Mouse (Mus musculus) ZHBTc4 (cell line): ENCODE measurements around the gene C2cd4a.
A peak's percentile ranks its signal among the peaks of the same experiment; 100 is the strongest.

Experiments
- DNase-seq: peaks from one replicate; pipeline ENCODE4 v3.0.0-alpha.2; 2011; ENCODE audit warnings: low read depth, low spot score

Gene C2cd4a

DNA sequence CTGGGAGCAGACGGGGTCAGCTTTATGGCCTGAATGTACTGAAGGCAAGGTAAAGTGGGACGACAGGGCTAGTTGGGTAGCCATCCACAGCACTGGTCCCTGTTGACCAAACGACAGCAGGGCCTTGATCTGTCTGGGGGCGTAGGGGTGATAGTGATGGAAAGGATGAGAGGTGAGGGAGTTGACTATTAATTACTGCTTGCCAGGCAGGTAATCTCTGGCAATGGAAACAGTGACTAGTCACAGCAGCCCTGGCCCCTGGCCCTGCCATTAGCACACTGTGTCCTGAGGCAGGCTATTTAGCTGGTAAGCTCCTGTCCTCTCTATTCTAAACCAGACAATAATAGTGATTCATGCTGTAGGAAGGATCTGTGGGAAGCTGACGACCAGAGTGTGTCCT lies 39.7 kb downstream of the C2cd4a start:
- DNase-seq = no peak

DNA sequence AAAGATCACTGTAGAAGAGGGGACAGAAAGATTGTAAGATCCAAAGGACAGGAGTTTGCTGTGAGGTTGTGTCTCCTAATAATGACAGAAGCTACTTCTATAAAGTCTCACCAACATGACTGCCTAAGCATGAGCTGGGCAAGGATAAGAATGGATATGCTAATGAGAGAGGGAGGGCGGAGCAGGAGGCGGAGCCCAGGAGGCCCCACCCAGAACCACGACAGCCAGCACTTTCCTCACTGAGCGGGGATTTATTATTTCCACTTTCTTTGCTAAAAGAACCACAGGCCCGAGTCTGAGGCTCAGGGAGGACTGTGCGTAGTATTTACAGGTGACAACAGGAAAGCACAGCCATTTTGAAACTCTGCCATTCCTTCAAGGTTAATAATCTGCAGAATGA lies 44.5 kb downstream of the C2cd4a start:
- DNase-seq = peak; percentile 66

DNA sequence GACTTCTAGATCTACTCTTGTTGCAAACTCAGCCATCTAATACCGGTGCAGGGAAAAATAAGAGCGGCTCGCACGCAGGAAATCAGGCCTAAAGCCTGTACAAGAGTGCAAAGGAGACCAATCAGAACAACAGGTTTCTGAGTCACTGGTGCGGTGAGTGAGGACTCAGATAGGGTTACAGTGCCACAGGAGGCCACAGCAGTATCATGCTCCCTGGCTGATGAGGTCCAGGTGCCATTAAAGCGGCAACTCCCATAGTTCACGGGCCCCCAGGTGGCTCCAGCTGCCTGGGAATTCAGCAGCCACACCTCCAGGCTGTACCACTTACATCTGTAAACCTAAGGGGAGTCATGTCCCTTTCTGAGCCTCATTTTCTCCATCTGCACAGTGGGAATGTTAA lies 45.8 kb downstream of the C2cd4a start:
- DNase-seq = peak; percentile 8

DNA sequence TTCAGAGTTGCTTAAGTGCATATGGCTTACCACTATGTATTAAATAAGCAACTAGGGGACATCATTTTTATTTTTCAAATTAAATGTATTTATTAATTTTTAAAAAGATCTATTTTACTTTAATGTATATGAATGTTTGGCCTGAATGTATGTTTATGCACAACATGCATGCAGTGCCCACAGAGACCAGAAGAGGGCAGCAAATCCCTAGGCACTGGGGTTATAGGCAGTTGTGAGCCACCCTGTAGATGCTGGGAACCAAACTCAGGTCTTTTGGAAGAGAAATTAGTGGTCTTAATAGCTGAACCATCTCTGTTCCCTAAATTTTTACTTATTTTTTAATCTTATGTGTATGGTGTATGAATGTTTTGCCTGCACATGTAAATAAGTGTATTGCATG lies 48.2 kb downstream of the C2cd4a start:
- peak; percentile 59 for DNase-seq

DNA sequence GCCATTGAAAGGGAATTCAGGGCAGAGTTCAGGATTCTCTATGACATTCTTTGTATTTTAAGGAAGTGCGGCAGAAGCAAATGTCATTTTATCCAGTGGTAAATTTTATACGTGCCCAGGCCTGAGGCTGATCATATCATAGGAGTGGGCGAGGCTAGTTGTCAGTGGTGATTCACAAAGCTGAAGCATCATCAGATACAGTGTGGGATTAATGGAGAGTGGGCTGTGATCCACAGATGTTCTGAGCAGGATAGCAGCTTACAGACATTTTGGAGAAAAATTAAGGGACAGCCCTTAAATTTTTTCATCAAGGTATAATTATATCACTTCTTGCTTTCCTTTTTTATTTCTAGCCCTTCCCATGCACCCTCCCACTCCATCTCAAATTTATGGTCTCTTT lies 48.7 kb downstream of the C2cd4a start:
- no peak for DNase-seq

DNA sequence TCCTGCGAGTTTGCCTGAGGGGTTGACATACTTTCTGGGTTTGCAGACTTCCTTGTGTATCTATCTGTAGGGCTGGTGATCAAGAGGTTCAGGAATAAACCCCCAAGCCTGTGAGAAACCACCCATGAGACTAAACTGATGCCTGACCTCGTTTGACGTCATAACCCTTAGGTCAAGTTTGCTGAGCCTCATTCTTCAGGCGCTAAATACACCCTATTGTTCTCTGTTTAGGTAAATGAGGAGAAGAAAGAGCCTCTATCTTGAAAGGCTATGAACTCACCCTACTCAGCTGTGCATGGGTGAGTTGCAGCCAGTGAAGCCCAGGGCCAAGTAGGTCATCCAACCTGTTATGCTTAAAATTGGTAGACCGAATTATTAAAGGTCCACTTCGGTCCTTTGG lies 49.3 kb downstream of the C2cd4a start:
- DNase-seq = no peak
